Mouse (Mus musculus) stomach, postnatal 0 days (tissue): ENCODE measurements around the gene Rnf126.

Experiments used
- CTCF ChIP-seq: IDR thresholded peaks from 2 replicates; pipeline ENCODE4 v1.5.1; 2016; ENCODE audit warnings: antibody characterized with exemption, low read depth, mild to moderate bottlenecking, moderate library complexity
- EP300 ChIP-seq: optimal IDR thresholded peaks from 2 replicates; pipeline ENCODE3; 2016; ENCODE audit warnings: antibody characterized with exemption

DNA sequence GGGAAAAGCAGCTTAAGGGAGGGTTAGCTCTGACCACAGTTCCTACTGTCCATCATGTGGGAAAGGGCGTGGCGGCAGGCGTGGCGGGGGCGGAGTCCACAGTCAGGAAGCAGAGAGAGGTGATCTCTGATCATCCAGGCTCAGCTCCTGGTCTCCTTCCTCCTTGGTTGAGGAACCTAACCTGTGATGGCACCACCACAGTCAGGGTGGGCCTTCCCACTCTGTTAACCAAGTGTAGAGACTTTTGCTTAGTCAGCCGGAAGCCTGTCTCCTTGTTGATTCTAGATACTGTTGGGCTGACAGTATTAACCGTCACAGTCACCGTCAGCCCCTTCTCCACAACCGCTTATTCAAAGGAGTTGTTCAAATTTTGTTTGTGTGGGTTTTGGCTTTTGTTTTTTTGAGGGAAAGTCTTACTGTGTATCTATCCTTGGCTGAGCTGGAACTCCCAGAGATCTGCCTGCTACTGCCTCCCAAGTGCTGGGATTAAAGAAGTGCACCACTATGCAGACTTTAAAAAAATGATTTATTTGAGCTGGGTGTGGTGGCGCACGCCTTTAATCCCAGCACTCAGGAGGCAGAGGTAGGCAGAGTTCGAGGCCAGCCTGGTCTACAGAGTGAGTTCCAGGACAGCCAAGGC is 31.7 kb upstream of the Rnf126 start:
- no peak for TF ChIP-seq CTCF
- no peak for TF ChIP-seq EP300
